Mouse (Mus musculus) cerebellum, postnatal 25 days (tissue): ENCODE data around the gene Bola1.
"Not testable (repeated sequence)": the region's sequence is repeated elsewhere in the genome, so short reads cannot be mapped to it uniquely, and the experiment has no call there.

ENCODE experiments used
- DNase-seq, 2 experiments: peaks; one replicate each; pipeline ENCODE4 v3.0.0; 2021; ENCODE audit warnings: mixed read lengths in 2 of 2

Gene Bola1

GRCm38 (mm10) chr3:96246427-96246856 lies 26.9 kb upstream of the Bola1 start, which contains the start of gene Hist2h3c1:
Gene Hist2h3c1, plus strand, starts transcription at chr3:96246685.
- DNase-seq = not testable (repeated sequence)

- DNase-seq = not testable (repeated sequence)
Measured at GRCm38 (mm10) chr3:96246018-96246417, 26.5 kb upstream of the Bola1 start.

GRCm38 (mm10) chr3:96245003-96245886 lies 25.7 kb upstream of the Bola1 start, which contains the start of gene Hist2h2aa1:
Gene Hist2h2aa1, plus strand, starts transcription at chr3:96245497.
- peak; percentile 92 for DNase-seq

- no peak for DNase-seq
Measured at GRCm38 (mm10) chr3:96243921-96244572, 24.5 kb upstream of the Bola1 start.

- no peak for DNase-seq
Measured at GRCm38 (mm10) chr3:96240799-96241197, 21.3 kb upstream of the Bola1 start.

- DNase-seq = peak; percentile 96 to 100
Measured at GRCm38 (mm10) chr3:96239949-96240798, 20.7 kb upstream of the Bola1 start, which contains the start of gene Hist2h2aa2. Gene Hist2h2aa2, minus strand, starts transcription at chr3:96240276.

GRCm38 (mm10) chr3:96238954-96239793 lies 19.7 kb upstream of the Bola1 start, which contains the start of gene Hist2h3c2:
Gene Hist2h3c2, minus strand, starts transcription at chr3:96239127.
- DNase-seq = peak; percentile 48 to 65

GRCm38 (mm10) chr3:96237904-96238511 lies 18.5 kb upstream of the Bola1 start:
- DNase-seq = no peak

- no peak for DNase-seq
Measured at GRCm38 (mm10) chr3:96237335-96237903, 17.9 kb upstream of the Bola1 start.

- DNase-seq = no peak
Measured at GRCm38 (mm10) chr3:96236834-96237334, 17.4 kb upstream of the Bola1 start.

GRCm38 (mm10) chr3:96235836-96236235 lies 16.3 kb upstream of the Bola1 start:
- DNase-seq = no peak

GRCm38 (mm10) chr3:96234914-96235313 lies 15.4 kb upstream of the Bola1 start:
- no peak for DNase-seq

- DNase-seq = no peak
Measured at GRCm38 (mm10) chr3:96231758-96232120, 12.2 kb upstream of the Bola1 start.

GRCm38 (mm10) chr3:96230910-96231757 lies 11.6 kb upstream of the Bola1 start:
- DNase-seq = no peak

- no peak for DNase-seq
Measured at GRCm38 (mm10) chr3:96230404-96230803, 10.9 kb upstream of the Bola1 start.

- no peak for DNase-seq
Measured at GRCm38 (mm10) chr3:96228828-96229227, 9.3 kb upstream of the Bola1 start.

- DNase-seq = no peak
Measured at GRCm38 (mm10) chr3:96226695-96227648, 7.5 kb upstream of the Bola1 start.

- no peak for DNase-seq
Measured at GRCm38 (mm10) chr3:96225421-96225820, 5.9 kb upstream of the Bola1 start.

- no peak for DNase-seq
Measured at GRCm38 (mm10) chr3:96222774-96223173, 3.3 kb upstream of the Bola1 start.
